Mouse (Mus musculus) adrenal gland, adult 8-10 months (tissue): Measurements from ENCODE around the gene Scube1. TPM values are rescaled to one million over a fixed set of nuclear protein-coding genes. Genes with fewer than 3 reads are reported as not detected.

Experiments used
- DNase-seq: peaks from one replicate; pipeline ENCODE4 v3.0.0; 2022
- total RNA-seq, 4 experiments: library from RNA; stranded (reverse); gene quantifications; 2 replicates each; pipeline ENCODE4 v1.2.4; 2022

The Scube1 gene
- total RNA-seq, 4 experiments from 2014 or later = 4.1 to 6.4 (median 6.0) TPM

GRCm38 (mm10) chr15:83563857-83564651 is 160.8 kb downstream of the Scube1 start:
- DNase-seq = peak; percentile 67

GRCm38 (mm10) chr15:83563327-83563856 is 161.4 kb downstream of the Scube1 start, which contains the start of the genes Tspo and Mcat:
TSS of gene Tspo (plus strand) at chr15:83563592.
TSS of gene Mcat (minus strand) at chr15:83563787.
- peak; percentile 73 for DNase-seq

GRCm38 (mm10) chr15:83562626-83563270 is 162.1 kb downstream of the Scube1 start:
- peak; percentile 88 for DNase-seq

- DNase-seq = no peak
Measured at GRCm38 (mm10) chr15:83560941-83561477, 163.8 kb downstream of the Scube1 start.

GRCm38 (mm10) chr15:83555161-83555974 is 169.5 kb downstream of the Scube1 start:
- DNase-seq = peak; percentile 79

Other genes starting within 250 kb of the Scube1 start
- 10 to 100 TPM in 2 of 4 experiments, 1 to 10 TPM in 2; 9.8 to 16.5 (median 13.1) TPM for gene Ttll1, start 214.1 kb downstream of the Scube1 start, total RNA-seq
- gene Bik, start 198.2 kb downstream of the Scube1 start, total RNA-seq = 1 to 10 TPM; 3.1 to 8.1 (median 5.4) TPM
- gene Tspo, start 161.4 kb downstream of the Scube1 start, total RNA-seq = 100 to 1,000 TPM; 480 to 546 (median 516) TPM
- gene Mcat, start 161.2 kb downstream of the Scube1 start, total RNA-seq = 10 to 100 TPM; 38.4 to 51.7 (median 43.9) TPM
- gene Ttll12, start 129.9 kb downstream of the Scube1 start, total RNA-seq = 10 to 100 TPM; 38.9 to 46.7 (median 42.5) TPM
- under 1 TPM in 2 of 4 experiments, not detected in 2; 0.17 to 0.40 TPM for gene Mpped1, start 54.4 kb upstream of the Scube1 start, total RNA-seq